Mouse (Mus musculus): Measurements from ENCODE around the gene Pafah1b1. TPM values are rescaled to one million over a fixed set of nuclear protein-coding genes. Genes with fewer than 3 reads are reported as not detected.

The Pafah1b1 gene
- polyA plus RNA-seq, 1 experiment from 2014 or later = 46.7 TPM

- H3K4me3 ChIP-seq = no peak overlapping the region
- no peak for ATAC-seq (ENCODE audit: low FRiP score, low read depth)
- peak overlapping the region; percentile 36; the same call in 1 of the 2 replicates for H3K9ac ChIP-seq
- H3K27me3 ChIP-seq = no peaks in the 10 kb centered on the region
- 88% methylated on average over 4 of the region's 4 CpGs for WGBS
- no peak overlapping the region for H3K4me2 ChIP-seq (replicated peaks)
- no peak overlapping the region for H3K27ac ChIP-seq
- peaks cover 38% of the 10 kb centered on the region for H3K4me1 ChIP-seq
- H3K36me3 ChIP-seq = peaks cover 15% of the 10 kb centered on the region
- H3K9me3 ChIP-seq = 0 out of 2 replicates have a peak, but pooled peaks cover 2% of the 10 kb centered on the region
Measured at GRCm38 (mm10) chr11:74652791-74653191, 71.7 kb downstream of the Pafah1b1 start.

GRCm38 (mm10) chr11:74650576-74651100 lies 73.8 kb downstream of the Pafah1b1 start:
- 60% methylated on average over 4 of the region's 4 CpGs for WGBS
- no peaks in the 10 kb centered on the region for H3K36me3 ChIP-seq
- peak overlapping the region; percentile 95 for H3K4me3 ChIP-seq
- peak overlapping the region; percentile 94 for H3K9ac ChIP-seq
- H3K9me3 ChIP-seq = no peaks in the 10 kb centered on the region
- peak overlapping the region; percentile 91 for H3K4me2 ChIP-seq (replicated peaks)
- H3K4me1 ChIP-seq = peaks cover 38% of the 10 kb centered on the region
- H3K27ac ChIP-seq = peak overlapping the region; percentile 39; the same call in 1 of the 2 replicates
- no peaks in the 10 kb centered on the region for H3K27me3 ChIP-seq
- ATAC-seq (ENCODE audit: low FRiP score, low read depth) = no peak

GRCm38 (mm10) chr11:74649647-74650551 lies 74.6 kb downstream of the Pafah1b1 start:
- ATAC-seq (ENCODE audit: low FRiP score, low read depth) = peak; percentile 55
- Histone ChIP-seq H3K9me3 (no peaks in the 10 kb centered on the region), H3K4me2 (replicated peaks) (peak overlapping the region; percentile 91), H3K4me1 (peaks cover 38% of the 10 kb centered on the region), H3K27me3 (no peaks in the 10 kb centered on the region), H3K36me3 (no peaks in the 10 kb centered on the region), H3K9ac (peak overlapping the region; percentile 94), H3K4me3 (peak overlapping the region; percentile 95), H3K27ac (peak overlapping the region; percentile 39; the same call in 1 of the 2 replicates)
- 2% methylated on average over 48 of the region's 53 CpGs for WGBS

DNA sequence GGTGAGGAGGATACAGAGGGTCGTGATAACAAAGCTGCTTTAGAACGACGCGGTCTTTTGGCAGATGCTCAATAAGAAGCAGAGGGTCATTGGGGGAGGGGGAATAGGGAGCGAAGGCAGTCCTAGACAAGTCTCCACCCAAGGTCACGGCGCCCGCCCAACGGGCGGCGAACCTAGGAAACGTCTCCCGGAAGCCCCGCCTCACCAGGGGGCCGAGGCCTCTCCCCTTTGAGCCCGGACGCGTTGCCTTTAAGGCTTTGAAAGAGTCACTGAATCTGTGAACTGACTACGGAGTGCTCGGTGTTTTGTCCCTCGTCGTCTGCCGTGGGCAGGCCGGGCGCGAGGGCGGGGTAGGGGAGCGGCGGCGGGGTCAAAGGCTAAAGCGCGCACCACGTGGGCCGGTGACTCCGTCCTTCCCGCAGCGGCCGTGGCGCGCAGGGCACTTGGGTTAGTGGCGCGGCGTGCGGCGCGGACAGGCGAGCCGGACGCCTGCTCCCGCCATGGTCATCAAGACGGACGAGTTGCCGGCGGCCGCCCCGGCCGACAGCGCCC lies 75.3 kb downstream of the Pafah1b1 start, which contains the start of gene Cluh:
TSS of gene Cluh (plus strand) at position 401 of the 552 bp plus-strand sequence.
- peak within 1 kb of the TSS; percentile 95 for H3K4me3 ChIP-seq
- under 1% methylated on average over 55 of the region's 58 CpGs for WGBS
- H3K27ac ChIP-seq = peak within 1 kb of the TSS; percentile 39; the same call in 1 of the 2 replicates

DNA sequence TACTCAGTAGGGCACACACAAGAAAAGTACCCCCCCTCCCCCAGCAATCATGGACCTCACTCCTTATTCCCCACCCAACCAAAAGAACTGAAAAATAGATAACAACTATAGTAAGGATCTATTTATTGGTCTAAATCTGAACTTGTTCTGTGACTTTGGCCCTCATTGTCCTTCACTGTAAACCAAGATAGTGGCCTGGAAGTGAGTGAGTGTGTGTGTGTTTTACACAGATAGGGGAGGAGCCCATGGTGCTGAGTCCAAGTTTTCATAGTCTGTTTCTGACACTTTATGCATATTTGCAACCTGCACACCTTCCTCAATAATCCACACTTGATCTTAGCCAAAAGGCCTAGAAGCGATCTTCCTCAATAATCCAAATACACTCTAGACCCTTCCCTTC lies 75.8 kb downstream of the Pafah1b1 start:
- 6% methylated on average over 1 of the region's 1 CpGs for WGBS
- Histone ChIP-seq H3K4me1 (peaks cover 37% of the 10 kb centered on the region), H3K4me3 (peak overlapping the region; percentile 95), H3K9me3 (no peaks in the 10 kb centered on the region), H3K9ac (peak overlapping the region; percentile 94), H3K27ac (no peak overlapping the region), H3K27me3 (no peaks in the 10 kb centered on the region), H3K36me3 (no peaks in the 10 kb centered on the region), H3K4me2 (replicated peaks) (peak overlapping the region; percentile 91)
- 0 out of 2 replicates have a peak, but pooled peaks have one; percentile 2 for ATAC-seq (ENCODE audit: low FRiP score, low read depth)

More for the DNA sequence above, 75.3 kb downstream of the Pafah1b1 start, which contains the start of gene Cluh:
- Histone ChIP-seq H3K4me1 (peaks cover 38% of the 10 kb centered on the region), H3K9me3 (no peaks in the 10 kb centered on the region), H3K9ac (peak within 1 kb of the TSS; percentile 94), H3K36me3 (no peaks in the 10 kb centered on the region), H3K4me2 (replicated peaks) (peak within 1 kb of the TSS; percentile 91), H3K27me3 (no peaks in the 10 kb centered on the region)
- peak; percentile 92 for ATAC-seq (ENCODE audit: low FRiP score, low read depth)

- WGBS = 87% methylated on average over 1 of the region's 1 CpGs
- H3K27ac ChIP-seq = no peak overlapping the region
Measured at GRCm38 (mm10) chr11:74647966-74648365, 76.5 kb downstream of the Pafah1b1 start.

DNA sequence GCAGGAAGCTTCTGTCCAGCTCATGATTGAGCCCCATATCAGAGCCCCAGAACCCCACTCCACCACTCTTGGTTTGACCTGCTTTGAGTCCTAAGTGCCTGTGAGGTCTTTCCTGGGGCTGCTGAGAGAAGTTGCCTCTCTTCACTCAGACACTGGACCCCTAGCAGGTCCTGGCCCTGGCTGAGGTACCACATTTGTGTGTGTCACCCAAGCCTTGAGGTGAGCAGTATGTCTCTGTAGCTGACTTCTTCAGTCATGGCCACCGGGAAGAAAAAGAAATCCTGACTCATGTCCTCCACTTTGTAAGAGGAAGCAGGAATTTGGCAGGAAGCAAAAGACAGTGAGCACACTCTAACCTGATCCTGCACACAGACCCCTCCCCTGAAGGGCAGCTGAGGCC lies 84.8 kb downstream of the Pafah1b1 start:
- WGBS = 67% methylated on average over 1 of the region's 1 CpGs
- H3K9ac ChIP-seq = no peak overlapping the region

More at GRCm38 (mm10) chr11:74647966-74648365, 76.5 kb downstream of the Pafah1b1 start:
- Histone ChIP-seq H3K4me2 (replicated peaks) (no peak overlapping the region), H3K9me3 (no peaks in the 10 kb centered on the region), H3K4me1 (peaks cover 30% of the 10 kb centered on the region), H3K36me3 (no peaks in the 10 kb centered on the region), H3K27me3 (no peaks in the 10 kb centered on the region), H3K9ac (no peak overlapping the region), H3K4me3 (no peak overlapping the region)
- ATAC-seq (ENCODE audit: low FRiP score, low read depth) = no peak

DNA sequence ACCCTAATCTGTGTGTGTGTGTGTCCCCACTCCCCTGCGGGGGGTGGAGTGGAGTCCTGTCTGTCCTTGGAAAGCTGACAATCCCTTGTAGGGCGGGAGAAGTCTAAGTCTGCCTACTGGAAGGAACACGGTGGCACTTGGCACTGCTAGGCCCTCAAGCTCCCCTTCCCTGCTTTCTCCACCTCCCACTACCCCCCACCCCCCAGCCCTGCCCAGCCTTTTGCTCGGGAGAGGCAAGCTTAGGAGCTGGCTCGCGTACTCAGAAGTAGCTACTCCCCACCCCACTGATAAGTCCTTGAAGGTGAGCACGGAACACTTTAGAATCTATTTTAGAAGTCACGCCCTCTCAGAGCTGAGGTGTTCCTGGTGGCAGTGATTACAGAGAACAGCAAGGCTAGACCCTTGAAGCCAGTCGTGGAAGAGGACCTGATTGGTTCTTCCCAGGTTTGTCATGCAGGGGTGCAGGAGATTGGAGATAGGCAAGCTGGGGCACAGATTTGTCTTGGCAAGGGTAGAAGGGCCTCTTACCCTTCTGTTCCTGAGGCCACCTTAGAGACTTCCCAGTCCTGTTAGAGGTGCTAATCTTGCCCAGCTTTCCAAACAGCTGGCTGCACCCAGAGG lies 85.6 kb downstream of the Pafah1b1 start:
- peaks cover 22% of the 10 kb centered on the region for H3K27me3 ChIP-seq
- peak overlapping the region; percentile 77 for H3K4me3 ChIP-seq
- peak overlapping the region; percentile 88 for H3K9ac ChIP-seq
- peak overlapping the region; percentile 85 for H3K27ac ChIP-seq
- 10% methylated on average over 9 of the region's 9 CpGs for WGBS
- ATAC-seq (ENCODE audit: low FRiP score, low read depth) = peak; percentile 41
- H3K36me3 ChIP-seq = no peaks in the 10 kb centered on the region
- no peaks in the 10 kb centered on the region for H3K9me3 ChIP-seq
- H3K4me1 ChIP-seq = peaks cover 16% of the 10 kb centered on the region
- H3K4me2 ChIP-seq (replicated peaks) = peak overlapping the region; percentile 81

More for the DNA sequence above, 84.8 kb downstream of the Pafah1b1 start:
- H3K9me3 ChIP-seq = no peaks in the 10 kb centered on the region
- H3K4me2 ChIP-seq (replicated peaks) = no peak overlapping the region
- peaks cover 16% of the 10 kb centered on the region for H3K4me1 ChIP-seq
- no peak for ATAC-seq (ENCODE audit: low FRiP score, low read depth)
- H3K27me3 ChIP-seq = peaks cover 22% of the 10 kb centered on the region
- H3K27ac ChIP-seq = no peak overlapping the region
- H3K36me3 ChIP-seq = no peaks in the 10 kb centered on the region
- H3K4me3 ChIP-seq = no peak overlapping the region

- no peaks in the 10 kb centered on the region for H3K36me3 ChIP-seq
- peak overlapping the region; percentile 85 for H3K27ac ChIP-seq
- peak overlapping the region; percentile 77 for H3K4me3 ChIP-seq
- H3K9ac ChIP-seq = peak overlapping the region; percentile 88
- H3K27me3 ChIP-seq = peaks cover 22% of the 10 kb centered on the region
- H3K9me3 ChIP-seq = no peaks in the 10 kb centered on the region
- H3K4me2 ChIP-seq (replicated peaks) = peak overlapping the region; percentile 81
- H3K4me1 ChIP-seq = peaks cover 16% of the 10 kb centered on the region
- peak; percentile 91 for ATAC-seq (ENCODE audit: low FRiP score, low read depth)
- WGBS = under 1% methylated on average over 79 of the region's 86 CpGs
Measured at GRCm38 (mm10) chr11:74637971-74638790, 86.3 kb downstream of the Pafah1b1 start.

GRCm38 (mm10) chr11:74637486-74637885 lies 87.0 kb downstream of the Pafah1b1 start:
- Histone ChIP-seq H3K9ac (peak overlapping the region; percentile 88), H3K27ac (no peak overlapping the region), H3K4me2 (replicated peaks) (peak overlapping the region; percentile 81), H3K9me3 (no peaks in the 10 kb centered on the region), H3K4me1 (peaks cover 16% of the 10 kb centered on the region), H3K36me3 (no peaks in the 10 kb centered on the region), H3K27me3 (peaks cover 22% of the 10 kb centered on the region), H3K4me3 (peak overlapping the region; percentile 77)
- no peak for ATAC-seq (ENCODE audit: low FRiP score, low read depth)
- WGBS = 21% methylated on average over 8 of the region's 8 CpGs

All from limb, embryonic 13.5 days (tissue).